ENCODE assay signal across 22 mouse cellular contexts in the genomic region with DNA sequence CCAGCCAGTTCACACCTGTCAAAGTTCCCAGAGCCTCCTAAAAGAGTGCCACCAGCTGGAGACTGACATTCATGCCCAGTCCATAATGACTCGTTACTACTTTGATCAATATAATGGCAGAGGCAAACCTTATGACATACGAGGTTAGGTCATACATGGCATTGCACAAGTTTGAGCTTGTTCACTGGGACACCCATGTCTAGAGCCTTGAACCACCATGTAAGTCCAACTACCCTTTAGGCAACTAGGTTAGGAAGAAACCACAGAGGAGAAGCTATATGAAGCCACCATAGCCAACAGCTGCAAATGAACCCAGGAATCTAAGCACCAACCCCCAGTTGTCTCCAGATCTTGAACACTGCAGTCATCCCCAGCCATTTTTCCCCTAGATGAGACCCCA. TPM values are rescaled to one million over a fixed set of nuclear protein-coding genes. Genes with fewer than 3 reads are reported as not detected.
DNase-seq lines count a peak whose midpoint lies in the region; ATAC-seq and TF ChIP-seq lines count a peak whose summit lies in the region.
"Had no signal": no experiment of that assay in that cellular context is flagged by ENCODE, and none has a peak within 500 bp of the region (broad histone marks: within the 10 kb centered on the region; RNA-seq: fewer than 3 reads in every experiment).

No protein-coding gene starts in this region.

- TF ChIP-seq EP300 in liver, postnatal 0 days (IDR thresholded peaks at IDR 0.05; ENCODE audit: low read depth) = no peak

- no peak overlapping the region for H3K4me3 ChIP-seq in liver, postnatal 0 days (ENCODE audit: low read depth, low read length)
- H3K4me3 ChIP-seq in liver, embryonic 12.5 days = no peak overlapping the region
- H3K4me3 ChIP-seq: embryonic facial prominence, embryonic 13.5 days; embryonic facial prominence, embryonic 15.5 days; erythroblast, embryonic 14.5 days; forebrain, embryonic 10.5 days; forebrain, embryonic 12.5 days had no signal

- H3K9ac ChIP-seq in liver, postnatal 0 days (replicated peaks) = no peak overlapping the region
- H3K9ac ChIP-seq in liver, embryonic 12.5 days = no peak overlapping the region
- H3K9ac ChIP-seq: embryonic facial prominence, embryonic 13.5 days; embryonic facial prominence, embryonic 15.5 days; forebrain, embryonic 12.5 days had no signal

- 62% methylated on average over 2 of the region's 2 CpGs for WGBS in liver, postnatal 0 days (ENCODE audit: insufficient replicate concordance)
- WGBS in liver, embryonic 12.5 days (ENCODE audit: insufficient replicate concordance) = 86% methylated on average over 2 of the region's 2 CpGs

- ATAC-seq in liver, postnatal 0 days = 0 out of 2 replicates have a peak, but pooled peaks have one; percentile 27
- no peak for ATAC-seq in liver, embryonic 12.5 days
- peak; percentile 25; the same call in 1 of the 2 replicates for ATAC-seq in megakaryocyte, adult 5-6 weeks (ENCODE audit: poor library complexity, severe bottlenecking)
- ATAC-seq: forebrain, embryonic 14.5 days; forebrain, embryonic 16.5 days had no signal

- TF ChIP-seq CTCF in liver, postnatal 0 days (IDR thresholded peaks at IDR 0.05; ENCODE audit: low read depth) = no peak

- no peak for DNase-seq in liver, postnatal 0 days
- DNase-seq in thymus, postnatal 36 days = no peak
- DNase-seq in left cerebral cortex, adult 11 months (ENCODE audit: low spot score) = no peak
- DNase-seq: adrenal gland, adult 2 months; adrenal gland, postnatal 10 days; adrenal gland, postnatal 25 days; cerebellum, adult 11 months; cerebellum, adult 18-20 months; cerebellum, adult 8-10 months; cerebellum, adult 9-11 months; cerebellum, postnatal 14 days; cerebellum, postnatal 36 days; embryo, embryonic 11 days had no signal

- no peaks in the 10 kb centered on the region; the same call in 1 of the 2 replicates for H3K9me3 ChIP-seq in liver, postnatal 0 days (ENCODE audit: low read length)
- H3K9me3 ChIP-seq in liver, embryonic 12.5 days (replicated peaks) = no peaks in the 10 kb centered on the region
- H3K9me3 ChIP-seq: embryonic facial prominence, embryonic 13.5 days; embryonic facial prominence, embryonic 15.5 days; forebrain, embryonic 10.5 days; forebrain, embryonic 12.5 days had no signal

- no peaks in the 10 kb centered on the region for H3K36me3 ChIP-seq in liver, postnatal 0 days (replicated peaks; ENCODE audit: insufficient read depth, low read length)
- H3K36me3 ChIP-seq in liver, embryonic 12.5 days = no peaks in the 10 kb centered on the region
- H3K36me3 ChIP-seq: embryonic facial prominence, embryonic 13.5 days; embryonic facial prominence, embryonic 15.5 days; forebrain, embryonic 10.5 days; forebrain, embryonic 12.5 days had no signal

- H3K4me2 ChIP-seq in liver, postnatal 0 days (ENCODE audit: low read depth, low read length) = no peak overlapping the region
- no peak overlapping the region for H3K4me2 ChIP-seq in liver, embryonic 12.5 days
- H3K4me2 ChIP-seq: embryonic facial prominence, embryonic 13.5 days; embryonic facial prominence, embryonic 15.5 days; forebrain, embryonic 12.5 days had no signal

- no peak overlapping the region for H3K27ac ChIP-seq in liver, postnatal 0 days (ENCODE audit: low read depth)
- no peak overlapping the region for H3K27ac ChIP-seq in liver, embryonic 12.5 days
- H3K27ac ChIP-seq: embryonic facial prominence, embryonic 13.5 days; embryonic facial prominence, embryonic 15.5 days; forebrain, embryonic 10.5 days; forebrain, embryonic 12.5 days had no signal

- H3K27me3 ChIP-seq in liver, postnatal 0 days (ENCODE audit: insufficient read depth, low read length) = no peaks in the 10 kb centered on the region
- H3K27me3 ChIP-seq in liver, embryonic 12.5 days (replicated peaks) = no peaks in the 10 kb centered on the region
- H3K27me3 ChIP-seq: embryonic facial prominence, embryonic 13.5 days; embryonic facial prominence, embryonic 15.5 days; forebrain, embryonic 12.5 days had no signal

- peaks cover 6% of the 10 kb centered on the region; the same call in 1 of the 2 replicates for H3K4me1 ChIP-seq in liver, postnatal 0 days (ENCODE audit: insufficient read depth)
- no peaks in the 10 kb centered on the region for H3K4me1 ChIP-seq in liver, embryonic 12.5 days
- H3K4me1 ChIP-seq: embryonic facial prominence, embryonic 13.5 days; embryonic facial prominence, embryonic 15.5 days; forebrain, embryonic 10.5 days; forebrain, embryonic 12.5 days had no signal

RNA-seq across cellular contexts. Expression of a gene that starts 45.0 kb away (rescaled TPM):
- 5.7 and 6.9 TPM in 2 replicates for polyA plus RNA-seq in liver, postnatal 0 days (2015; fragmentation: Nextera tagmentation; extraction: Ambion mirVana)
- 12.3 and 12.8 TPM in 2 replicates for polyA plus RNA-seq in liver, embryonic 12.5 days (2016; fragmentation: Nextera tagmentation; extraction: Ambion mirVana)
- total RNA-seq in megakaryocyte, adult 5-6 weeks (2015) = 61.3 and 66.5 TPM in 2 replicates
- 64.9 and 75.6 TPM in 2 replicates for total RNA-seq in megakaryocyte, adult 5-6 weeks (2017)
